Mouse (Mus musculus): Measurements from ENCODE around the gene Gm38392. TPM values are rescaled to one million over a fixed set of nuclear protein-coding genes. Genes with fewer than 3 reads are reported as not detected.

Gm38392 gene
- total RNA-seq, 2 experiments from 2014 or later: 1.00 to 1.3 TPM

- no peak for DNase-seq (ENCODE audit: low spot score)
These were observed 86.6 kb downstream of the Gm38392 start for GRCm38 (mm10) chr3:88200161-88200971.

GRCm38 (mm10) chr3:88199541-88200110, 87.4 kb downstream of the Gm38392 start:
- no peak for DNase-seq (ENCODE audit: low spot score)

- DNase-seq (ENCODE audit: low spot score): no peak
These were observed 88.4 kb downstream of the Gm38392 start for GRCm38 (mm10) chr3:88198505-88199020.

GRCm38 (mm10) chr3:88197741-88198504, 89.1 kb downstream of the Gm38392 start:
- no peak for DNase-seq (ENCODE audit: low spot score)

Small RNA genes within 50 kb of the gene (microRNA-seq; reads per million reads assigned to microRNA genes)
- not detected for gene Gm25641
- gene Mir3093: not detected
- gene Mir9-1: not detected

Other genes starting within 250 kb of the Gm38392 start
- 10 to 100 TPM; 20.3 to 20.4 TPM for gene Gpatch4, start 244.1 kb downstream of the Gm38392 start, total RNA-seq (2021)
- gene Naxe, start 228.7 kb downstream of the Gm38392 start, total RNA-seq (2021): 10 to 100 TPM; 49.1 to 52.6 TPM
- gene Ttc24, start 208.9 kb downstream of the Gm38392 start, total RNA-seq (2021): not detected
- under 1 TPM; 0.21 to 0.39 TPM for gene Iqgap3, start 205.2 kb downstream of the Gm38392 start, total RNA-seq (2021)
- 100 to 1,000 TPM; 174 to 196 TPM for gene Mef2d, start 144.8 kb downstream of the Gm38392 start, total RNA-seq (2021)
- not detected for gene Rhbg, start 32.5 kb downstream of the Gm38392 start, total RNA-seq (2021)
- 1 to 10 TPM; 7.4 to 7.9 TPM for gene Tsacc, start 9.8 kb upstream of the Gm38392 start, total RNA-seq (2021)
- 100 to 1,000 TPM in 1 of 2 experiments, 10 to 100 TPM in 1; 84.1 to 107 TPM for gene Cct3, start 9.9 kb upstream of the Gm38392 start, total RNA-seq (2021)
- gene Glmp, start 37.8 kb upstream of the Gm38392 start, total RNA-seq (2021): 10 to 100 TPM; 41.2 to 41.8 TPM
- gene Tmem79, start 48.9 kb upstream of the Gm38392 start, total RNA-seq (2021): 1 to 10 TPM; 3.1 to 3.9 TPM
- 10 to 100 TPM; 37.5 to 48.1 TPM for gene Smg5, start 49.0 kb upstream of the Gm38392 start, total RNA-seq (2021)
- gene Paqr6, start 77.4 kb upstream of the Gm38392 start, total RNA-seq (2021): under 1 TPM; 0.50 to 0.75 TPM
- not detected for gene Bglap3, start 85.5 kb upstream of the Gm38392 start, total RNA-seq (2021)
- not detected for gene Bglap2, start 91.5 kb upstream of the Gm38392 start, total RNA-seq (2021)
- not detected for gene Bglap, start 97.3 kb upstream of the Gm38392 start, total RNA-seq (2021)
- 10 to 100 TPM; 16.9 to 17.4 TPM for gene Pmf1, start 123.1 kb upstream of the Gm38392 start, total RNA-seq (2021)
- 10 to 100 TPM; 18.4 to 19.1 TPM for gene Slc25a44, start 137.9 kb upstream of the Gm38392 start, total RNA-seq (2021)
- gene Sema4a, start 174.0 kb upstream of the Gm38392 start, total RNA-seq (2021): 1 to 10 TPM; 1.4 to 2.0 TPM
- 10 to 100 TPM; 68.3 to 89.6 TPM for gene Lmna, start 222.7 kb upstream of the Gm38392 start, total RNA-seq (2021)
- under 1 TPM; 0.17 to 0.18 TPM for gene Mex3a, start 245.2 kb upstream of the Gm38392 start, total RNA-seq (2021)